Mouse (Mus musculus): ENCODE results near the gene Stxbp6. TPM values are rescaled to one million over a fixed set of nuclear protein-coding genes. Genes with fewer than 3 reads are reported as not detected.

The Stxbp6 gene
- polyA plus RNA-seq, 1 experiment from 2014 or later = 6.9 TPM

- Histone ChIP-seq H3K27me3 (replicated peaks; ENCODE audit: control insufficient read depth, insufficient read depth, low read length) (no peaks in the 10 kb centered on the region), H3K4me1 (ENCODE audit: control insufficient read depth, insufficient read depth, low read length) (no peaks in the 10 kb centered on the region; the same call in 1 of the 2 replicates), H3K36me3 (ENCODE audit: control insufficient read depth, insufficient read depth, low read length) (no peaks in the 10 kb centered on the region), H3K27ac (ENCODE audit: low read depth, low read length) (no peak overlapping the region), H3K9me3 (replicated peaks; ENCODE audit: control insufficient read depth, low read length) (no peaks in the 10 kb centered on the region), H3K9ac (ENCODE audit: low read length) (no peak overlapping the region), H3K4me2 (ENCODE audit: low read length) (no peak overlapping the region), H3K4me3 (ENCODE audit: low read depth, low read length) (no peak overlapping the region)
- ATAC-seq (no peak), DNase-seq (ENCODE audit: low spot score) (no peak)
- WGBS = 81% methylated on average over 5 of the region's 5 CpGs
These were observed 5.7 kb upstream of the Stxbp6 start for GRCm38 (mm10) chr12:45080036-45080752.

- Histone ChIP-seq H3K4me3 (ENCODE audit: low read depth, low read length) (no peak overlapping the region), H3K27ac (ENCODE audit: low read depth, low read length) (no peak overlapping the region), H3K9me3 (replicated peaks; ENCODE audit: control insufficient read depth, low read length) (no peaks in the 10 kb centered on the region), H3K9ac (ENCODE audit: low read length) (no peak overlapping the region), H3K36me3 (ENCODE audit: control insufficient read depth, insufficient read depth, low read length) (no peaks in the 10 kb centered on the region), H3K4me1 (ENCODE audit: control insufficient read depth, insufficient read depth, low read length) (peaks cover 11% of the 10 kb centered on the region; the same call in 1 of the 2 replicates), H3K4me2 (ENCODE audit: low read length) (peak overlapping the region; percentile 99; the same call in 1 of the 2 replicates), H3K27me3 (replicated peaks; ENCODE audit: control insufficient read depth, insufficient read depth, low read length) (no peaks in the 10 kb centered on the region)
- no peak for ATAC-seq
- DNase-seq (ENCODE audit: low spot score) = no peak
- WGBS = 76% methylated on average over 11 of the region's 11 CpGs
These were observed 1.1 kb upstream of the Stxbp6 start for GRCm38 (mm10) chr12:45075631-45076030.

GRCm38 (mm10) chr12:45074042-45074601 is 387 bp downstream of the Stxbp6 start:
- H3K9ac ChIP-seq (ENCODE audit: low read length) = peak overlapping the region; percentile 73
- no peaks in the 10 kb centered on the region for H3K27me3 ChIP-seq (replicated peaks; ENCODE audit: control insufficient read depth, insufficient read depth, low read length)
- WGBS = under 1% methylated on average over 55 of the region's 62 CpGs
- H3K4me1 ChIP-seq (ENCODE audit: control insufficient read depth, insufficient read depth, low read length) = peaks cover 11% of the 10 kb centered on the region; the same call in 1 of the 2 replicates
- H3K4me3 ChIP-seq (ENCODE audit: low read depth, low read length) = peak overlapping the region; percentile 64
- ATAC-seq (peak; percentile 86), DNase-seq (ENCODE audit: low spot score) (peak; percentile 82)
- H3K4me2 ChIP-seq (ENCODE audit: low read length) = peak overlapping the region; percentile 99
- H3K9me3 ChIP-seq (replicated peaks; ENCODE audit: control insufficient read depth, low read length) = no peaks in the 10 kb centered on the region
- H3K36me3 ChIP-seq (ENCODE audit: control insufficient read depth, insufficient read depth, low read length) = no peaks in the 10 kb centered on the region
- peak overlapping the region; percentile 74 for H3K27ac ChIP-seq (ENCODE audit: low read depth, low read length)

- WGBS = under 1% methylated on average over 22 of the region's 28 CpGs
- no peaks in the 10 kb centered on the region for H3K9me3 ChIP-seq (replicated peaks; ENCODE audit: control insufficient read depth, low read length)
- peak overlapping the region; percentile 74 for H3K27ac ChIP-seq (ENCODE audit: low read depth, low read length)
- peak overlapping the region; percentile 99 for H3K4me2 ChIP-seq (ENCODE audit: low read length)
- peak overlapping the region; percentile 73 for H3K9ac ChIP-seq (ENCODE audit: low read length)
- no peaks in the 10 kb centered on the region for H3K27me3 ChIP-seq (replicated peaks; ENCODE audit: control insufficient read depth, insufficient read depth, low read length)
- no peaks in the 10 kb centered on the region for H3K36me3 ChIP-seq (ENCODE audit: control insufficient read depth, insufficient read depth, low read length)
- ATAC-seq (peak; percentile 66), DNase-seq (ENCODE audit: low spot score) (peak; percentile 38)
- H3K4me1 ChIP-seq (ENCODE audit: control insufficient read depth, insufficient read depth, low read length) = peaks cover 11% of the 10 kb centered on the region; the same call in 1 of the 2 replicates
- peak overlapping the region; percentile 64 for H3K4me3 ChIP-seq (ENCODE audit: low read depth, low read length)
These were observed 1.0 kb downstream of the Stxbp6 start for GRCm38 (mm10) chr12:45073331-45074041.

GRCm38 (mm10) chr12:45072185-45072584 is 2.3 kb downstream of the Stxbp6 start:
- no peaks in the 10 kb centered on the region for H3K9me3 ChIP-seq (replicated peaks; ENCODE audit: control insufficient read depth, low read length)
- no peak overlapping the region for H3K9ac ChIP-seq (ENCODE audit: low read length)
- DNase-seq (ENCODE audit: low spot score) (no peak), ATAC-seq (no peak)
- no peak overlapping the region; the same call in 1 of the 2 replicates for H3K4me2 ChIP-seq (ENCODE audit: low read length)
- no peak overlapping the region for H3K27ac ChIP-seq (ENCODE audit: low read depth, low read length)
- H3K36me3 ChIP-seq (ENCODE audit: control insufficient read depth, insufficient read depth, low read length) = no peaks in the 10 kb centered on the region
- WGBS = 43% methylated on average over 3 of the region's 3 CpGs
- H3K4me3 ChIP-seq (ENCODE audit: low read depth, low read length) = no peak overlapping the region
- peaks cover 13% of the 10 kb centered on the region; the same call in 1 of the 2 replicates for H3K4me1 ChIP-seq (ENCODE audit: control insufficient read depth, insufficient read depth, low read length)
- no peaks in the 10 kb centered on the region for H3K27me3 ChIP-seq (replicated peaks; ENCODE audit: control insufficient read depth, insufficient read depth, low read length)

- Histone ChIP-seq H3K9ac (ENCODE audit: low read length) (no peak overlapping the region), H3K4me1 (ENCODE audit: control insufficient read depth, insufficient read depth, low read length) (peaks cover 13% of the 10 kb centered on the region; the same call in 1 of the 2 replicates), H3K36me3 (ENCODE audit: control insufficient read depth, insufficient read depth, low read length) (no peaks in the 10 kb centered on the region), H3K4me2 (ENCODE audit: low read length) (no peak overlapping the region), H3K4me3 (ENCODE audit: low read depth, low read length) (no peak overlapping the region), H3K27me3 (replicated peaks; ENCODE audit: control insufficient read depth, insufficient read depth, low read length) (no peaks in the 10 kb centered on the region), H3K9me3 (replicated peaks; ENCODE audit: control insufficient read depth, low read length) (no peaks in the 10 kb centered on the region), H3K27ac (ENCODE audit: low read depth, low read length) (no peak overlapping the region)
- WGBS = 64% methylated on average over 9 of the region's 9 CpGs
- ATAC-seq (no peak), DNase-seq (ENCODE audit: low spot score) (no peak)
These were observed 4.3 kb downstream of the Stxbp6 start for GRCm38 (mm10) chr12:45070186-45070585.

- Histone ChIP-seq H3K27ac (ENCODE audit: low read depth, low read length) (no peak overlapping the region), H3K9ac (ENCODE audit: low read length) (no peak overlapping the region), H3K4me3 (ENCODE audit: low read depth, low read length) (no peak overlapping the region), H3K9me3 (replicated peaks; ENCODE audit: control insufficient read depth, low read length) (no peaks in the 10 kb centered on the region), H3K4me1 (ENCODE audit: control insufficient read depth, insufficient read depth, low read length) (peaks cover 6% of the 10 kb centered on the region; the same call in 1 of the 2 replicates), H3K36me3 (ENCODE audit: control insufficient read depth, insufficient read depth, low read length) (no peaks in the 10 kb centered on the region), H3K27me3 (replicated peaks; ENCODE audit: control insufficient read depth, insufficient read depth, low read length) (no peaks in the 10 kb centered on the region), H3K4me2 (ENCODE audit: low read length) (no peak overlapping the region)
- no peak for ATAC-seq
- 83% methylated on average over 6 of the region's 6 CpGs for WGBS
- DNase-seq (ENCODE audit: low spot score) = no peak
These were observed 6.3 kb downstream of the Stxbp6 start for GRCm38 (mm10) chr12:45068145-45068754.

- Histone ChIP-seq H3K27ac (ENCODE audit: low read depth, low read length) (no peak overlapping the region), H3K4me2 (ENCODE audit: low read length) (peak overlapping the region; percentile 27), H3K36me3 (ENCODE audit: control insufficient read depth, insufficient read depth, low read length) (no peaks in the 10 kb centered on the region), H3K9ac (ENCODE audit: low read length) (0 out of 2 replicates have a peak overlapping the region, but pooled peaks have one; percentile 25), H3K9me3 (replicated peaks; ENCODE audit: control insufficient read depth, low read length) (no peaks in the 10 kb centered on the region), H3K4me1 (ENCODE audit: control insufficient read depth, insufficient read depth, low read length) (0 out of 2 replicates have a peak, but pooled peaks cover 2% of the 10 kb centered on the region), H3K27me3 (replicated peaks; ENCODE audit: control insufficient read depth, insufficient read depth, low read length) (no peaks in the 10 kb centered on the region), H3K4me3 (ENCODE audit: low read depth, low read length) (no peak overlapping the region)
- ATAC-seq (0 out of 2 replicates have a peak, but pooled peaks have one; percentile 2), DNase-seq (ENCODE audit: low spot score) (no peak)
- 25% methylated on average over 3 of the region's 3 CpGs for WGBS
These were observed 6.8 kb downstream of the Stxbp6 start for GRCm38 (mm10) chr12:45067686-45068085.

Measured in forebrain, embryonic 14.5 days (tissue).